Mouse (Mus musculus) lung, postnatal 0 days (tissue): ENCODE data around the gene Mgat5.

ENCODE experiments used
- CTCF ChIP-seq: IDR thresholded peaks from 2 replicates; pipeline ENCODE4 v1.5.1; 2016; ENCODE audit warnings: antibody characterized with exemption, mild to moderate bottlenecking
- EP300 ChIP-seq: IDR thresholded peaks from 2 replicates; pipeline ENCODE4 v1.6.1; 2016; ENCODE audit warnings: antibody characterized with exemption, mild to moderate bottlenecking, control low read depth

GRCm38 (mm10) chr1:127257005-127257404 is 52.2 kb downstream of the Mgat5 start:
- TF ChIP-seq CTCF: no peak
- no peak for TF ChIP-seq EP300
